Mouse (Mus musculus) brain, embryonic 14.5 days (tissue): ENCODE data around the gene Sqstm1.

Source experiments
- CTCF ChIP-seq: fragments of 200-500 bp; IDR thresholded peaks from 2 replicates; pipeline ENCODE4 v1.5.1; 2012; ENCODE audit warnings: inconsistent platforms, mild to moderate bottlenecking, moderate library complexity, borderline replicate concordance; ENCODE audit not compliant: insufficient read depth, insufficient read length; ENCODE audit errors: extremely low read depth
- POLR2A ChIP-seq: fragments of 200-500 bp; IDR thresholded peaks from 2 replicates; pipeline ENCODE4 v1.6.1; 2012; ENCODE audit warnings: mild to moderate bottlenecking, inconsistent platforms, borderline replicate concordance; ENCODE audit not compliant: poor library complexity, insufficient read depth, insufficient read length, severe bottlenecking; ENCODE audit errors: extremely low read depth

- TF ChIP-seq CTCF: no peak
- no peak for TF ChIP-seq POLR2A
Measured at GRCm38 (mm10) chr11:50256615-50257014, 46.0 kb upstream of the Sqstm1 start.
